Mouse (Mus musculus): ENCODE measurements around the gene Rpl14.

Gene Rpl14

GRCm38 (mm10) chr9:120570741-120571592 lies at the start of gene Rpl14:
Rpl14 (plus strand) TSS chr9:120571444.
- in situ Hi-C loops (cut with MboI, MseI): loop anchor here in 1 of 2 experiments (10.0 kb wide), 1 partner anchor 364 kb away; no protein-coding TSS in a partner anchor

- in situ Hi-C loops (cut with MboI, MseI): no loop called here
Observed at GRCm38 (mm10) chr9:120527270-120527669, 44.0 kb upstream of the Rpl14 start.

- in situ Hi-C loops (cut with MboI, MseI): no loop called here
Observed at GRCm38 (mm10) chr9:120527919-120528318, 43.3 kb upstream of the Rpl14 start.

GRCm38 (mm10) chr9:120528815-120529510 lies 42.3 kb upstream of the Rpl14 start:
- in situ Hi-C loops (cut with MboI, MseI): no loop called here

- in situ Hi-C loops (cut with MboI, MseI): loop anchor here (10.0 kb wide), 2 partner anchors 746 to 1054 kb away; no protein-coding TSS in a partner anchor
Observed at GRCm38 (mm10) chr9:120530471-120530870, 40.8 kb upstream of the Rpl14 start.

- in situ Hi-C loops (cut with MboI, MseI): loop anchor here (10.0 kb wide), 2 partner anchors 747 to 1053 kb away; no protein-coding TSS in a partner anchor
Observed at GRCm38 (mm10) chr9:120532062-120532461, 39.2 kb upstream of the Rpl14 start.

GRCm38 (mm10) chr9:120532691-120533090 lies 38.6 kb upstream of the Rpl14 start:
- in situ Hi-C loops (cut with MboI, MseI): loop anchor here (10.0 kb wide), 2 partner anchors 748 to 1052 kb away; no protein-coding TSS in a partner anchor

GRCm38 (mm10) chr9:120533446-120533950 lies 37.7 kb upstream of the Rpl14 start:
- in situ Hi-C loops (cut with MboI, MseI): loop anchor here (10.0 kb wide), 2 partner anchors 749 to 1051 kb away; no protein-coding TSS in a partner anchor

GRCm38 (mm10) chr9:120539662-120540251 lies 31.5 kb upstream of the Rpl14 start, which contains the start of gene Entpd3:
Entpd3 (plus strand) TSS chr9:120539818.
- in situ Hi-C loops (cut with MboI, MseI): loop anchor here (10.0 kb wide), 2 partner anchors 755 to 1045 kb away; no protein-coding TSS in a partner anchor

GRCm38 (mm10) chr9:120541411-120541810 lies 29.8 kb upstream of the Rpl14 start:
- in situ Hi-C loops (cut with MboI, MseI): no loop called here

- in situ Hi-C loops (cut with MboI, MseI): no loop called here
Observed at GRCm38 (mm10) chr9:120542241-120542640, 29.0 kb upstream of the Rpl14 start.

- in situ Hi-C loops (cut with MboI, MseI): no loop called here
Observed at GRCm38 (mm10) chr9:120545994-120546393, 25.2 kb upstream of the Rpl14 start.

GRCm38 (mm10) chr9:120546482-120546881 lies 24.8 kb upstream of the Rpl14 start:
- in situ Hi-C loops (cut with MboI, MseI): no loop called here

- in situ Hi-C loops (cut with MboI, MseI): no loop called here
Observed at GRCm38 (mm10) chr9:120547026-120547668, 24.1 kb upstream of the Rpl14 start.

- in situ Hi-C loops (cut with MboI, MseI): no loop called here
Observed at GRCm38 (mm10) chr9:120550778-120551177, 20.5 kb upstream of the Rpl14 start.

GRCm38 (mm10) chr9:120563590-120563989 lies 7.7 kb upstream of the Rpl14 start:
- in situ Hi-C loops (cut with MboI, MseI): no loop called here

GRCm38 (mm10) chr9:120564247-120564646 lies 7.0 kb upstream of the Rpl14 start:
- in situ Hi-C loops (cut with MboI, MseI): no loop called here

GRCm38 (mm10) chr9:120566384-120566783 lies 4.9 kb upstream of the Rpl14 start:
- in situ Hi-C loops (cut with MboI, MseI): no loop called here

- in situ Hi-C loops (cut with MboI, MseI): no loop called here
Observed at GRCm38 (mm10) chr9:120568917-120569316, 2.3 kb upstream of the Rpl14 start.

GRCm38 (mm10) chr9:120569721-120570333 lies 1.4 kb upstream of the Rpl14 start:
- in situ Hi-C loops (cut with MboI, MseI): loop anchor here in 1 of 2 experiments (10.0 kb wide), 1 partner anchor 365 kb away; no protein-coding TSS in a partner anchor
